Mouse (Mus musculus): ENCODE data around the gene Med18. TPM values are rescaled to one million over a fixed set of nuclear protein-coding genes. Genes with fewer than 3 reads are reported as not detected.

Gene Med18
- polyA plus RNA-seq, 1 experiment from 2014 or later = 13.0 TPM

GRCm38 (mm10) chr4:132477833-132478232 is 14.1 kb upstream of the Med18 start:
- Histone ChIP-seq H3K27me3 (ENCODE audit: control insufficient read depth, insufficient read depth, low read length) (no peaks in the 10 kb centered on the region), H3K27ac (replicated peaks in 1 of 2; ENCODE audit: control insufficient read depth in 1 of 2, insufficient read depth in 1 of 2, low read depth in 2 of 2, low read length in 2 of 2) (no peak overlapping the region), H3K9me3 (ENCODE audit: control insufficient read depth, low read length) (no peaks in the 10 kb centered on the region), H3K4me2 (ENCODE audit: low read length) (no peak overlapping the region), H3K4me3 (ENCODE audit: control insufficient read depth in 1 of 2, insufficient read depth in 1 of 2, low read depth in 1 of 2, low read length in 2 of 2) (no peak overlapping the region), H3K9ac (ENCODE audit: low read length) (no peak overlapping the region), H3K4me1 (ENCODE audit: control insufficient read depth in 2 of 2, insufficient read depth in 2 of 2, low read length in 2 of 2) (no peaks in the 10 kb centered on the region), H3K36me3 (ENCODE audit: control insufficient read depth, insufficient read depth, low read length) (no peaks in the 10 kb centered on the region)
- 89% methylated on average over 8 of the region's 8 CpGs for WGBS
- no peak for ATAC-seq (ENCODE audit: insufficient number of reproducible peaks, insufficient read depth, low FRiP score, low read depth)

- ATAC-seq (ENCODE audit: insufficient number of reproducible peaks, insufficient read depth, low FRiP score, low read depth) = no peak
- WGBS = 73% methylated on average over 13 of the region's 13 CpGs
- no peak overlapping the region for H3K4me3 ChIP-seq (ENCODE audit: control insufficient read depth in 1 of 2, insufficient read depth in 1 of 2, low read depth in 1 of 2, low read length in 2 of 2)
- no peaks in the 10 kb centered on the region for H3K27me3 ChIP-seq (ENCODE audit: control insufficient read depth, insufficient read depth, low read length)
- no peak overlapping the region for H3K9ac ChIP-seq (ENCODE audit: low read length)
- no peaks in the 10 kb centered on the region for H3K4me1 ChIP-seq (ENCODE audit: control insufficient read depth in 2 of 2, insufficient read depth in 2 of 2, low read length in 2 of 2)
- no peak overlapping the region for H3K27ac ChIP-seq (replicated peaks in 1 of 2; ENCODE audit: control insufficient read depth in 1 of 2, insufficient read depth in 1 of 2, low read depth in 2 of 2, low read length in 2 of 2)
- no peak overlapping the region for H3K4me2 ChIP-seq (ENCODE audit: low read length)
- no peaks in the 10 kb centered on the region for H3K9me3 ChIP-seq (ENCODE audit: control insufficient read depth, low read length)
- no peaks in the 10 kb centered on the region for H3K36me3 ChIP-seq (ENCODE audit: control insufficient read depth, insufficient read depth, low read length)
These were observed 12.5 kb upstream of the Med18 start for GRCm38 (mm10) chr4:132475895-132476878.

GRCm38 (mm10) chr4:132474631-132475030 is 10.9 kb upstream of the Med18 start:
- WGBS = 75% methylated on average over 4 of the region's 4 CpGs

GRCm38 (mm10) chr4:132473411-132473810 is 9.7 kb upstream of the Med18 start:
- Histone ChIP-seq H3K27ac (replicated peaks in 1 of 2; ENCODE audit: control insufficient read depth in 1 of 2, insufficient read depth in 1 of 2, low read depth in 2 of 2, low read length in 2 of 2) (no peak overlapping the region), H3K4me1 (ENCODE audit: control insufficient read depth in 2 of 2, insufficient read depth in 2 of 2, low read length in 2 of 2) (no peaks in the 10 kb centered on the region), H3K9me3 (ENCODE audit: control insufficient read depth, low read length) (no peaks in the 10 kb centered on the region), H3K4me2 (ENCODE audit: low read length) (no peak overlapping the region), H3K27me3 (ENCODE audit: control insufficient read depth, insufficient read depth, low read length) (no peaks in the 10 kb centered on the region), H3K9ac (ENCODE audit: low read length) (no peak overlapping the region), H3K36me3 (ENCODE audit: control insufficient read depth, insufficient read depth, low read length) (no peaks in the 10 kb centered on the region), H3K4me3 (ENCODE audit: control insufficient read depth in 1 of 2, insufficient read depth in 1 of 2, low read depth in 1 of 2, low read length in 2 of 2) (no peak overlapping the region)
- ATAC-seq (ENCODE audit: insufficient number of reproducible peaks, insufficient read depth, low FRiP score, low read depth) = no peak
- WGBS = 78% methylated on average over 9 of the region's 9 CpGs

More at GRCm38 (mm10) chr4:132474631-132475030, 10.9 kb upstream of the Med18 start:
- ATAC-seq (ENCODE audit: insufficient number of reproducible peaks, insufficient read depth, low FRiP score, low read depth) = no peak
- no peaks in the 10 kb centered on the region for H3K9me3 ChIP-seq (ENCODE audit: control insufficient read depth, low read length)
- no peak overlapping the region for H3K27ac ChIP-seq (replicated peaks in 1 of 2; ENCODE audit: control insufficient read depth in 1 of 2, insufficient read depth in 1 of 2, low read depth in 2 of 2, low read length in 2 of 2)
- no peaks in the 10 kb centered on the region for H3K36me3 ChIP-seq (ENCODE audit: control insufficient read depth, insufficient read depth, low read length)
- H3K4me2 ChIP-seq (ENCODE audit: low read length) = no peak overlapping the region
- no peaks in the 10 kb centered on the region for H3K27me3 ChIP-seq (ENCODE audit: control insufficient read depth, insufficient read depth, low read length)
- H3K4me1 ChIP-seq (ENCODE audit: control insufficient read depth in 2 of 2, insufficient read depth in 2 of 2, low read length in 2 of 2) = no peaks in the 10 kb centered on the region
- H3K9ac ChIP-seq (ENCODE audit: low read length) = no peak overlapping the region
- H3K4me3 ChIP-seq (ENCODE audit: control insufficient read depth in 1 of 2, insufficient read depth in 1 of 2, low read depth in 1 of 2, low read length in 2 of 2) = no peak overlapping the region

- Histone ChIP-seq H3K4me3 (ENCODE audit: control insufficient read depth in 1 of 2, insufficient read depth in 1 of 2, low read depth in 1 of 2, low read length in 2 of 2) (no peak overlapping the region), H3K9ac (ENCODE audit: low read length) (no peak overlapping the region), H3K4me2 (ENCODE audit: low read length) (no peak overlapping the region), H3K4me1 (ENCODE audit: control insufficient read depth in 2 of 2, insufficient read depth in 2 of 2, low read length in 2 of 2) (no peaks in the 10 kb centered on the region), H3K27me3 (ENCODE audit: control insufficient read depth, insufficient read depth, low read length) (no peaks in the 10 kb centered on the region), H3K36me3 (ENCODE audit: control insufficient read depth, insufficient read depth, low read length) (no peaks in the 10 kb centered on the region), H3K9me3 (ENCODE audit: control insufficient read depth, low read length) (no peaks in the 10 kb centered on the region), H3K27ac (replicated peaks in 1 of 2; ENCODE audit: control insufficient read depth in 1 of 2, insufficient read depth in 1 of 2, low read depth in 2 of 2, low read length in 2 of 2) (no peak overlapping the region)
- no peak for ATAC-seq (ENCODE audit: insufficient number of reproducible peaks, insufficient read depth, low FRiP score, low read depth)
- 12% methylated on average over 3 of the region's 3 CpGs for WGBS
These were observed 6.2 kb upstream of the Med18 start for GRCm38 (mm10) chr4:132469873-132470272.

DNA sequence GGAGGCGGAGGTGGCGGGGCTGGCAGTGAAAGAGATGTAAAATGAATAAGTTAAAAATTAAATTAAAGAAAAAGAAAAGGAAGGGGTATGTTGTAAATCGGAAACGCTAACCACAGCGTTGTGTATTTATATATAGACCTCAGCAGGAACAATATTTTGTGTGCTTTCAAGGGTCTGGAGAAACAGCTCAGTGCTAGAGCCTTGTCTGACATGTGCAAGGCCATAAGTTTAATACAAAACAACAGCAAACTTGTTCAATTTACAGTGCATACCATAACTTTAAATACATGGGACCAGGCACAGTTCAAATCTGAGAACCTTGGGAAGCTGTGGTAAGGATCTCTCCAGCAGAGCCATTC is 513 bp upstream of the Med18 start:
- Histone ChIP-seq H3K4me2 (ENCODE audit: low read length) (peak overlapping the region; percentile 92), H3K36me3 (ENCODE audit: control insufficient read depth, insufficient read depth, low read length) (peaks cover 30% of the 10 kb centered on the region), H3K9me3 (ENCODE audit: control insufficient read depth, low read length) (no peaks in the 10 kb centered on the region), H3K4me3 (ENCODE audit: control insufficient read depth in 1 of 2, insufficient read depth in 1 of 2, low read depth in 1 of 2, low read length in 2 of 2) (peak overlapping the region; percentile 89 to 94), H3K27ac (replicated peaks in 1 of 2; ENCODE audit: control insufficient read depth in 1 of 2, insufficient read depth in 1 of 2, low read depth in 2 of 2, low read length in 2 of 2) (no peak overlapping the region; a peak in 1 of 4 replicates), H3K27me3 (ENCODE audit: control insufficient read depth, insufficient read depth, low read length) (no peaks in the 10 kb centered on the region), H3K9ac (ENCODE audit: low read length) (peak overlapping the region; percentile 91), H3K4me1 (ENCODE audit: control insufficient read depth in 2 of 2, insufficient read depth in 2 of 2, low read length in 2 of 2) (peaks cover 4 to 12% of the 10 kb centered on the region in 2 experiments)
- ATAC-seq (ENCODE audit: insufficient number of reproducible peaks, insufficient read depth, low FRiP score, low read depth) = no peak
- WGBS = 2% methylated on average over 5 of the region's 5 CpGs

DNA sequence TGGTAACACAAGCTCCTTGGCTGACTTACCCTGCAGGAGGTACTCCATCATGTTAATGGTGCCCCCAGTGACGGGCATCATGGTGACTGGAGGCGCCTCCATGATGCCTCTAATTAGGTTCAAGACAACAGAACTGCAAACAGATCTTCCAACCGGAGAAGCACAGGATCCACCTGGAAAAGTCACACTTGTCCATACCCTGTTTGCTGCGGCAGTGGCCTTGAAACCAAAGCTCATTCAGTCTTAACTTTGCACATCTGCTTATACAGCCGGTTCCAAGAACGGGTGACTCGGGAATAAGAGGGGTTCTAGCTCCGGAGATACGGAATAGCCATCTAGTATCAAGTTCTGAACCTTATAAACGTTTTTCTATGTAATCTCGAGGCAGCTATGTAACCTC is 885 bp downstream of the Med18 start:
- no peaks in the 10 kb centered on the region for H3K27me3 ChIP-seq (ENCODE audit: control insufficient read depth, insufficient read depth, low read length)
- peak overlapping the region; percentile 89 to 94 for H3K4me3 ChIP-seq (ENCODE audit: control insufficient read depth in 1 of 2, insufficient read depth in 1 of 2, low read depth in 1 of 2, low read length in 2 of 2)
- H3K9me3 ChIP-seq (ENCODE audit: control insufficient read depth, low read length) = no peaks in the 10 kb centered on the region
- no peak for ATAC-seq (ENCODE audit: insufficient number of reproducible peaks, insufficient read depth, low FRiP score, low read depth)
- peak overlapping the region; percentile 91 for H3K9ac ChIP-seq (ENCODE audit: low read length)
- WGBS = 8% methylated on average over 11 of the region's 11 CpGs
- no peak overlapping the region for H3K27ac ChIP-seq (replicated peaks in 1 of 2; ENCODE audit: control insufficient read depth in 1 of 2, insufficient read depth in 1 of 2, low read depth in 2 of 2, low read length in 2 of 2)
- peaks cover 4 to 12% of the 10 kb centered on the region in 2 experiments for H3K4me1 ChIP-seq (ENCODE audit: control insufficient read depth in 2 of 2, insufficient read depth in 2 of 2, low read length in 2 of 2)
- peak overlapping the region; percentile 92 for H3K4me2 ChIP-seq (ENCODE audit: low read length)
- peaks cover 43% of the 10 kb centered on the region for H3K36me3 ChIP-seq (ENCODE audit: control insufficient read depth, insufficient read depth, low read length)
